ENCODE assay signal across 8 mouse cellular contexts in genomic region chr7:64391479-64391878, GRCm38 (mm10). TPM values are rescaled to one million over a fixed set of nuclear protein-coding genes. Genes with fewer than 3 reads are reported as not detected.
A peak's percentile ranks its signal among the peaks of the same experiment; 100 is the strongest.
DNase-seq lines count a peak whose midpoint lies in the region; ATAC-seq and TF ChIP-seq lines count a peak whose summit lies in the region.

No protein-coding gene starts in this region.

- WGBS in bone marrow, adult 2 months, result 2% methylated on average over 8 of the region's 8 CpGs
- 6% methylated on average over 8 of the region's 8 CpGs for WGBS in forebrain, embryonic 15.5 days
- under 1% methylated on average over 8 of the region's 8 CpGs for WGBS in small intestine, adult 2 months

- H3K27me3 ChIP-seq in forebrain, embryonic 15.5 days, result no peaks in the 10 kb centered on the region
- no peaks in the 10 kb centered on the region for H3K27me3 ChIP-seq in small intestine, adult 2 months (ENCODE audit: control insufficient read depth, insufficient read depth, low read length)

- H3K27ac ChIP-seq in bone marrow, adult 2 months (ENCODE audit: control insufficient read depth, insufficient read depth, low read depth, low read length, poor library complexity), result no peak overlapping the region; the same call in 1 of the 2 replicates
- peak overlapping the region; percentile 75; the same call in 1 of the 2 replicates for H3K27ac ChIP-seq in forebrain, embryonic 15.5 days (replicated peaks)
- H3K27ac ChIP-seq in small intestine, adult 2 months (ENCODE audit: insufficient read depth, low read depth, low read length), result peak overlapping the region; percentile 22; the same call in 1 of the 2 replicates

- ATAC-seq in forebrain, embryonic 15.5 days (replicated peaks), result no peak

- TF ChIP-seq POLR2A in bone marrow, adult 2 months (IDR thresholded peaks at IDR 0.05; ENCODE audit: borderline replicate concordance, control insufficient read depth, low read depth, low read length), result no peak
- no peak for TF ChIP-seq POLR2A in small intestine, adult 2 months (IDR thresholded peaks at IDR 0.05; ENCODE audit: low read depth, low read length)

- H3K9ac ChIP-seq in forebrain, embryonic 15.5 days (replicated peaks), result peak overlapping the region; percentile 83

- intact Hi-C loops in left cerebral cortex, postnatal 4 days (cut with DNase I), result loop anchor here (5.0 kb wide), 2 partner anchors 336 to 351 kb away; no protein-coding TSS in a partner anchor
- intact Hi-C loops in left cerebral cortex, postnatal 10 days (cut with DNase I), result loop anchor here (5.0 to 10.0 kb wide), 2 partner anchors 113 to 351 kb away; partner anchors contain the start of gene Apba2

- H3K4me2 ChIP-seq in forebrain, embryonic 15.5 days (replicated peaks), result peak overlapping the region; percentile 96

- H3K9me3 ChIP-seq in forebrain, embryonic 15.5 days, result no peaks in the 10 kb centered on the region

- H3K4me1 ChIP-seq in bone marrow, adult 2 months (ENCODE audit: control insufficient read depth, insufficient read depth, low read length), result peaks cover 1% of the 10 kb centered on the region; the same call in 1 of the 2 replicates
- peaks cover 23% of the 10 kb centered on the region for H3K4me1 ChIP-seq in forebrain, embryonic 15.5 days
- peaks cover 3% of the 10 kb centered on the region; the same call in 1 of the 2 replicates for H3K4me1 ChIP-seq in small intestine, adult 2 months (ENCODE audit: control insufficient read depth, insufficient read depth, insufficient read length, low read length)

- peaks cover 23% of the 10 kb centered on the region for H3K36me3 ChIP-seq in forebrain, embryonic 15.5 days
- H3K36me3 ChIP-seq in small intestine, adult 2 months (ENCODE audit: control insufficient read depth, insufficient read depth, low read length), result peaks cover 15% of the 10 kb centered on the region

- H3K4me3 ChIP-seq in bone marrow, adult 2 months (replicated peaks; ENCODE audit: control insufficient read depth, low read depth, low read length), result peak overlapping the region; percentile 100
- H3K4me3 ChIP-seq in forebrain, embryonic 15.5 days, result peak overlapping the region; percentile 71
- H3K4me3 ChIP-seq in small intestine, adult 2 months (ENCODE audit: low read depth, low read length), result peak overlapping the region; percentile 75

- DNase-seq in left cerebral cortex, postnatal 4 days, result peak; percentile 7
- DNase-seq in left cerebral cortex, postnatal 10 days (ENCODE audit: extremely low spot score in 1 of 2, low spot score in 2 of 2), result no peak
- DNase-seq in liver, result peak; percentile 39
- no peak for DNase-seq in right cerebral cortex, postnatal 25 days
- no peak for DNase-seq in left cerebral cortex, adult 8-10 months (ENCODE audit: low spot score in 2 of 2)

- TF ChIP-seq CTCF in bone marrow, adult 2 months (IDR thresholded peaks at IDR 0.05; ENCODE audit: control insufficient read depth, insufficient read depth, low read length), result no peak
- no peak for TF ChIP-seq CTCF in small intestine, adult 2 months (IDR thresholded peaks at IDR 0.05; ENCODE audit: extremely low read depth, insufficient read length, insufficient replicate concordance, low read depth, low read length)

RNA-seq across cellular contexts. Expression of gene Mphosph10, which starts 0.6 kb away (rescaled TPM):
- 10 to 100 TPM; 15.0 to 17.9 TPM for total RNA-seq in left cerebral cortex, postnatal 4 days (2021)
- total RNA-seq in left cerebral cortex, postnatal 10 days (2021), result 10 to 100 TPM; 18.5 to 18.6 TPM
- polyA plus RNA-seq in bone marrow, adult 2 months (2011; ENCODE audit: insufficient read depth, insufficient read length, low replicate concordance, missing spikeins), result 17.4 and 28.8 TPM in 2 replicates
- 27.7 and 30.2 TPM in 2 replicates for polyA plus RNA-seq in forebrain, embryonic 15.5 days (2015; fragmentation: Nextera tagmentation; extraction: Ambion mirVana)
- polyA plus RNA-seq in small intestine, adult 2 months (2012; rRNA removed), result 0.09 TPM in 1 of 2 replicates, not detected in the other
- 10 to 100 TPM; 14.2 to 18.7 (median 16.9) TPM for total RNA-seq in left cerebral cortex, adult 8-10 months (2022)

RNA-seq across cellular contexts. Expression of gene Mcee, which starts 0.9 kb away (rescaled TPM):
- 10 to 100 TPM; 21.4 to 25.6 TPM for total RNA-seq in left cerebral cortex, postnatal 4 days (2021)
- total RNA-seq in left cerebral cortex, postnatal 10 days (2021), result 10 to 100 TPM; 35.1 to 38.9 TPM
- polyA plus RNA-seq in bone marrow, adult 2 months (2011; ENCODE audit: insufficient read depth, insufficient read length, low replicate concordance, missing spikeins), result 14.0 and 44.9 TPM in 2 replicates
- 31.9 and 38.0 TPM in 2 replicates for polyA plus RNA-seq in forebrain, embryonic 15.5 days (2015; fragmentation: Nextera tagmentation; extraction: Ambion mirVana)
- polyA plus RNA-seq in small intestine, adult 2 months (2012; rRNA removed), result 9.5 and 10.6 TPM in 2 replicates
- 10 to 100 TPM; 43.9 to 54.1 (median 48.2) TPM for total RNA-seq in left cerebral cortex, adult 8-10 months (2022)

RNA-seq across cellular contexts. Expression of gene Fan1, which starts 17.6 kb away (rescaled TPM):
- 1 to 10 TPM; 8.4 to 9.6 TPM for total RNA-seq in left cerebral cortex, postnatal 4 days (2021)
- 1 to 10 TPM; 8.4 to 8.7 TPM for total RNA-seq in left cerebral cortex, postnatal 10 days (2021)
- 1.2 and 1.7 TPM in 2 replicates for polyA plus RNA-seq in bone marrow, adult 2 months (2011; ENCODE audit: insufficient read depth, insufficient read length, low replicate concordance, missing spikeins)
- polyA plus RNA-seq in forebrain, embryonic 15.5 days (2015; fragmentation: Nextera tagmentation; extraction: Ambion mirVana), result 7.5 and 8.5 TPM in 2 replicates
- 0.67 and 1.2 TPM in 2 replicates for polyA plus RNA-seq in small intestine, adult 2 months (2012; rRNA removed)
- total RNA-seq in left cerebral cortex, adult 8-10 months (2022), result 10 to 100 TPM; 13.0 to 13.6 (median 13.3) TPM

Comparison
In these comparisons a context has a peak if more than half of its experiments do, and no peak if none do; other contexts are left out.
1. DNase-seq: peak in left cerebral cortex, postnatal 4 days (single experiment) and liver (single experiment); none in left cerebral cortex, postnatal 10 days (0 of 2), right cerebral cortex, postnatal 25 days (single experiment) and left cerebral cortex, adult 8-10 months (0 of 2).
2. Peak in every context shown above with its lines, with median percentiles within 50 percentile points of each other: H3K4me3 ChIP-seq.